Mouse (Mus musculus) limb, embryonic 14.5 days (tissue): ENCODE data around the gene Sorbs2. TPM values are rescaled to one million over a fixed set of nuclear protein-coding genes. Genes with fewer than 3 reads are reported as not detected.

Experiments
- ATAC-seq: fragments of 200-750 bp; cut with Nextera tagmentation; 2 replicates; pipeline ENCODE4 v1.8.0; 2017; ENCODE audit warnings: low read depth, moderate number of reproducible peaks, moderate TSS enrichment; ENCODE audit not compliant: low FRiP score
- DNase-seq: peaks from one replicate; pipeline ENCODE4 v3.0.0-alpha.2; 2015; ENCODE audit warnings: low spot score
- H3K27ac ChIP-seq: fragments of 300-500 bp; sonication (generic); replicated peaks from 2 replicates; pipeline ENCODE4 v1.5.1; 2014; ENCODE audit warnings: low read depth, mild to moderate bottlenecking, low read length, moderate library complexity, mixed read lengths
- H3K27me3 ChIP-seq: fragments of 300-500 bp; sonication (generic); 2 replicates; pipeline ENCODE4 v1.6.1; 2014; ENCODE audit warnings: low read length, mixed read lengths; ENCODE audit not compliant: control insufficient read depth, insufficient read depth
- H3K36me3 ChIP-seq: fragments of 300-500 bp; sonication (generic); 2 replicates; pipeline ENCODE4 v1.6.1; 2014; ENCODE audit warnings: mild to moderate bottlenecking, low read length, moderate library complexity, mixed read lengths; ENCODE audit not compliant: control insufficient read depth, insufficient read depth
- H3K4me1 ChIP-seq: fragments of 300-500 bp; sonication (generic); 2 replicates; pipeline ENCODE4 v1.6.1; 2014; ENCODE audit warnings: antibody characterized with exemption, low read length, mixed read lengths; ENCODE audit not compliant: control insufficient read depth, insufficient read depth
- H3K4me2 ChIP-seq: fragments of 300-500 bp; sonication (generic); replicated peaks from 2 replicates; pipeline ENCODE4 v1.6.1; 2014; ENCODE audit warnings: low read depth, mild to moderate bottlenecking, low read length, moderate library complexity; ENCODE audit not compliant: severe bottlenecking
- H3K4me3 ChIP-seq: fragments of 300-500 bp; sonication (generic); replicated peaks from 2 replicates; pipeline ENCODE4 v1.5.1; 2014; ENCODE audit warnings: low read length
- H3K9ac ChIP-seq: fragments of 300-500 bp; sonication (generic); 2 replicates; pipeline ENCODE4 v1.6.1; 2014; ENCODE audit warnings: mild to moderate bottlenecking, low read depth, low read length, moderate library complexity; ENCODE audit not compliant: severe bottlenecking
- H3K9me3 ChIP-seq: fragments of 300-500 bp; sonication (generic); 2 replicates; pipeline ENCODE4 v1.6.1; 2016; ENCODE audit warnings: low read length; ENCODE audit not compliant: control insufficient read depth
- POLR2A ChIP-seq: fragments of 200-500 bp; IDR thresholded peaks from 2 replicates; pipeline ENCODE4 v1.8.0; 2012; ENCODE audit warnings: inconsistent platforms, mild to moderate bottlenecking, moderate library complexity, borderline replicate concordance; ENCODE audit not compliant: insufficient read depth, insufficient read length; ENCODE audit errors: extremely low read depth
- WGBS: fragments of 180-500 bp; shearing (Covaris S2); extraction: QIAGEN DNeasy Blood & Tissue Kit; methylation state at CpG from one replicate; pipeline ENCODE4 v1.1.7; 2014; 5-methylcytosine and 5-hydroxymethylcytosine counted together
- polyA plus RNA-seq, 2 experiments: library from polyadenylated mRNA; depleted of rRNA in 1 of 2; stranded (reverse) in 1 of 2; unstranded in 1 of 2; fragments of >200 nt; fragmentation: Nextera tagmentation in 1 of 2; extraction: Ambion mirVana in 1 of 2; gene quantifications; 2 replicates each; pipeline versions ENCODE4 v1.2.1 to v1.2.3; 2012 to 2014

Gene Sorbs2
- polyA plus RNA-seq, 2 experiments: 52.7 to 54.1 TPM

DNA sequence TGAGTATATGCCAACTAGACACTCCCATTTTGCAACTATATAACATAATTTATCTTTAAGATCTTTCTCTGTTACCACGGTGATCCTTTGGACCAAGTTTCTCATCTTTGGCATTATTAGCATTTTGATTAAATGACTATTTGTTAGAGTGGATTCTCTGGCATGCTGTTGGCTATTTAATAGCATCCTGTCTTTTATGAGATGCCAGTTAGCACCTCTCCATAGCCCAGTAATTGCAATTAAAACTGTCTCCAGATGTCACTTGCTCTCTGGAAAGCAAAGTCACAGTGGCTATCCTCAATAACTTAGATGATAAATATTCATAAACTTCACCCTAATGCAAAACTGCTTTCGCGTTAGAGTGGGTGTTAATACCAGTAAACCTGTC lies 170.3 kb downstream of the Sorbs2 start:
- WGBS: 51% methylated on average over 3 of the region's 3 CpGs

DNA sequence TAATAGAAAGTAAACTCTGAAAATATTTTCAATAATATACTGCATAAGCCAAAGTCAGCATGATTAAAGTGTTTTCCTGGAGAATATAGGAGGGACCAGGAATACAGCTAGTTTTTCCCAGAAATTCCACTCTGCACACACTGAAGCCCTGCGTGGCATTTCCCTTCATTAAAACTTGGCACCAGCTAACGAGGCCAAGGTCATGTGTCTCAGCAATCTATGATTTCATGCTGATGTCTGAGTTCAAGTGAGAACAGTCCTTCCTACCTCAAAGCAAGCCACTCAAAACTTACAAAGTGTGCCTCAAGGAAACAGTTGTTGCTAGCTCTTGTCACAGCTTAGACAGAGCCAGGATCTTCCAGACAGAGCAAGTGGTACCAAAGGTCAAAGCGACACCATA lies 173.6 kb downstream of the Sorbs2 start:
- H3K9me3 ChIP-seq: no peaks in the 10 kb centered on the region
- no peak for TF ChIP-seq POLR2A
- WGBS: 37% methylated on average over 3 of the region's 3 CpGs
- H3K27ac ChIP-seq: no peak overlapping the region
- no peak overlapping the region for H3K9ac ChIP-seq
- H3K4me2 ChIP-seq: no peak overlapping the region
- no peaks in the 10 kb centered on the region for H3K27me3 ChIP-seq
- no peak for ATAC-seq
- DNase-seq: no peak
- H3K36me3 ChIP-seq: no peaks in the 10 kb centered on the region
- no peak overlapping the region for H3K4me3 ChIP-seq
- H3K4me1 ChIP-seq: peaks cover 7% of the 10 kb centered on the region

More for the DNA sequence above, 170.3 kb downstream of the Sorbs2 start:
- Histone ChIP-seq H3K4me2 (no peak overlapping the region), H3K4me3 (no peak overlapping the region), H3K4me1 (peaks cover 6% of the 10 kb centered on the region; the same call in 1 of the 2 replicates), H3K9me3 (no peaks in the 10 kb centered on the region), H3K27ac (no peak overlapping the region), H3K27me3 (no peaks in the 10 kb centered on the region), H3K9ac (no peak overlapping the region), H3K36me3 (no peaks in the 10 kb centered on the region)
- no peak for TF ChIP-seq POLR2A
- DNase-seq (no peak), ATAC-seq (no peak)

DNA sequence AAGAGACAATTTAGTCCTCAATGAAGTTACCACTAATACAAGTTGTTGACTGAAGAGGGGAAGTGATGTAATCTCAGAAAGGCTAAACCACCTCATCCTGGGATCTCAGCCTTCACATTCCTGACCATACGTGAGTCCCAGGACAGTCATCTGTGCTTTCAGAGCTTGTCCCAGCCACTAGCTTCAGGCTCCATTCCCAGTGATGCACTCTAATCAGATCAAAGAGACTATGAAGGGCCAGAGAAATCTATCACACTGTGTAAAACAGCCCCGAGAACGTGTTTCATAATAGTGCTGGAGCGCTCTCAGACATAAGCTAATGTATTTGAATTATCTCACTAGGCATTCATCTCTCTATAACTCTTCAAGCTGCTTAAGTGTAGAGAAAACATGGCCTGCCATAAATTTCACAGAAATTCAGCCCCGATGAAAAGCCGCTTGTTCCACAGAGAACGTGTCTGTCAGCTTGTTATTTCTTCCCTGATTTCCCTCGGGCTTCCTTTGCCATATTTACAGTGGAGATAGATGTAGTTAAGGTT lies 175.3 kb downstream of the Sorbs2 start:
- no peak overlapping the region for H3K9ac ChIP-seq
- no peak overlapping the region for H3K27ac ChIP-seq
- TF ChIP-seq POLR2A: no peak
- no peaks in the 10 kb centered on the region for H3K27me3 ChIP-seq
- H3K4me3 ChIP-seq: no peak overlapping the region
- no peaks in the 10 kb centered on the region for H3K36me3 ChIP-seq
- no peaks in the 10 kb centered on the region for H3K9me3 ChIP-seq
- H3K4me2 ChIP-seq: no peak overlapping the region
- H3K4me1 ChIP-seq: peaks cover 11% of the 10 kb centered on the region
- peak; percentile 51 for DNase-seq
- no peak for ATAC-seq
- 56% methylated on average over 8 of the region's 8 CpGs for WGBS

DNA sequence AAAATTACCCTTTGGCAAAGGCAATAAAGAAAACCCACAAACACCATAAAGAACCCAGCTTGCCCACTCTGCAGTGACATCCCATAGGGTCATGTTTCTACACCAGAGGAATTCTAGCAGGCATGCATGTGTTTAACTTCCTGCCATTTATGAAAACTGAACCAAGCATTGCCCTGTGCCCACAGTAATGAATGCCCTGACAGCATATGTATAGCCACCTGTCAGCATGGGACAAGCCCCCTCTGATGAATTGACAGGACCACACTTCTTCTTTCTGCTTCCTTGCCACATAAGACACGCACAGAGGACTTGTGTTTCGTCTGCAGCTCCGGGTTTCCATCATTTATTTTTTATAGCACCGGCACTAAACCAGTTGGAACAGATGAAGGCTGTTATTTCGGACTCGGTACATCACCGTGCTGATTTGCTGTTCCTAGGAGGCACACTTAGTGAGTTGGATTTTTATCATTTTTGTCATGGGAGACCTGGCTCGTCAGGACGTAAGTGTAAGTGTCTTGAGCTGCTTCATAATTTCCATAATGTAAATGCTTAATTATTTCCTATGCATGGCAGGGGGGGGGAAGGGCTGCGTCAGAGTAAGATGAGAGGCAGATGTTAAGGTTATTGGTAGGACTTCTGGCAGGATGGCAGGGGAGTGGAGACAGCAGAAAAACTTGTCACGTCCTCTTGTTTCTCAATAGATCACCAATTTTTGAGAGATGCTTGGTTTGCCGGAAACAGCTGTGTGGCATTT lies 180.5 kb downstream of the Sorbs2 start:
- Histone ChIP-seq H3K4me2 (peak overlapping the region; percentile 30; the same call in 1 of the 2 replicates), H3K4me3 (no peak overlapping the region), H3K27me3 (no peaks in the 10 kb centered on the region), H3K9me3 (no peaks in the 10 kb centered on the region), H3K36me3 (no peaks in the 10 kb centered on the region), H3K27ac (no peak overlapping the region), H3K9ac (no peak overlapping the region; the same call in 1 of the 2 replicates), H3K4me1 (peaks cover 22% of the 10 kb centered on the region)
- no peak for DNase-seq
- ATAC-seq: no peak
- 20% methylated on average over 12 of the region's 12 CpGs for WGBS
- TF ChIP-seq POLR2A: no peak

DNA sequence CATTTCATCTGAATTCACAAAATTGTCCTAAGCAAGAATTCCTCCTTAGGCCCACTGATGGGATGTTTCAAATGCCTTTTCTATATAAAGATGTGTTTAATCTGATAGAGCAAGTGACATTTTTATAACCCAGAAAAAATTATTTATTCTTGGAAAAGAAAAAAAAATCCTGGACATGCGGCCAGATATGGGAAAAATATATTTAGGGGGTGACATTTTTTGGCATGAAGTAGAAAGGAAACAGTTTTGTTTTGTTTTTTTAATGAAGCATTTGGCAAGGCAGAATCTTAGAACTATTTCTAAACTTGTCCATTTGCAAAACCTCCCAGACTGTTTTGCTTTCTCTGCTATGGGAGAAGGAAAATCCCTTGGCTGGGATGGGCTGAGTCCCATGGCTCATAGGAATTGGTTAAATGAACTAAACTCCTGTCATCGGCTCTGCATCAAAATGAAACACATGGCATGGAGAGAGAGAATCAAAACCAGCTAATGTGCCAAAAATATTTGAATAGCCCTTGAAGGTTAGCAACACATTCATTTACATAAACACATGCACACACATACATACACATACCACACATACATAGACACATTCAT lies 182.1 kb downstream of the Sorbs2 start:
- ATAC-seq: no peak
- Histone ChIP-seq H3K36me3 (no peaks in the 10 kb centered on the region), H3K27ac (no peak overlapping the region), H3K4me2 (no peak overlapping the region), H3K9ac (no peak overlapping the region), H3K27me3 (no peaks in the 10 kb centered on the region), H3K4me1 (peaks cover 20% of the 10 kb centered on the region), H3K9me3 (no peaks in the 10 kb centered on the region), H3K4me3 (no peak overlapping the region)
- TF ChIP-seq POLR2A: no peak
- DNase-seq: no peak
- WGBS: 68% methylated on average over 2 of the region's 2 CpGs
